9 mouse cellular contexts compared by ENCODE assay signal in the genomic region with DNA sequence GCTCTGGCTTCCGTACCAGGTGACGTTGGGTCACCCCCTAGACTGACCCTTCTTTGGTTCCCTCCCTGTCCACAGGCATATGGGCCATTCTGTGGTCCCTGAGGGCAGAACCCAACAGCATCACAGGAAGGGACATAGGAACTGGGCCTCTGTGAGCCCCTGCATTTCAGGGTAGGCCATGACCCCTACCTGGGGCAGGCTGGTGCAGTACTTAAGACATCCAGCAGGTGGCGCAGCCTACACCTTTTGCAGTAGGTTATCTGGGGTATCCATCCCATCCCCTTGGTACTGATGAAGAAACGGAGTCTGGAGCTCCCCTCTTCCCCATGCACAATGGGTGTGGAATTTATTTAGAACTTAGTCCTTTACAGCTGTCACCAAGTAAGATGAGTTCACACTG. TPM values are rescaled to one million over a fixed set of nuclear protein-coding genes. Genes with fewer than 3 reads are reported as not detected.
DNase-seq lines count a peak whose midpoint lies in the region; TF ChIP-seq lines count a peak whose summit lies in the region.
"Had no signal": no experiment of that assay in that cellular context is flagged by ENCODE, and none has a peak within 500 bp of the region (broad histone marks: within the 10 kb centered on the region; RNA-seq: fewer than 3 reads in every experiment).

No protein-coding gene starts in this region.

- H3K27me3 ChIP-seq in ES-Bruce4 (ENCODE audit: control insufficient read depth, insufficient read depth, low read length, poor library complexity, severe bottlenecking) = no peaks in the 10 kb centered on the region
- H3K27me3 ChIP-seq: limb, embryonic 13.5 days had no signal

- H3K27ac ChIP-seq in ES-Bruce4 (ENCODE audit: insufficient read depth, low read length) = no peak overlapping the region
- H3K27ac ChIP-seq: limb, embryonic 13.5 days had no signal

- no peak for TF ChIP-seq POLR2A in ES-Bruce4 (IDR thresholded peaks at IDR 0.05; ENCODE audit: insufficient read depth, low read length)
- no peak for TF ChIP-seq POLR2A in lung, adult 2 months (IDR thresholded peaks at IDR 0.05; ENCODE audit: borderline replicate concordance, extremely low read depth, low read depth, low read length)

- 55% methylated on average over 4 of the region's 4 CpGs for WGBS in lung, adult 2 months

- H3K4me3 ChIP-seq in ES-Bruce4 (ENCODE audit: low read depth, low read length) = no peak overlapping the region
- no peak overlapping the region for H3K4me3 ChIP-seq in lung, adult 2 months (replicated peaks; ENCODE audit: extremely low read depth, low read depth, low read length)
- H3K4me3 ChIP-seq: erythroblast, embryonic 14.5 days; limb, embryonic 13.5 days had no signal

- H3K9me3 ChIP-seq in ES-Bruce4 (replicated peaks; ENCODE audit: control insufficient read depth, insufficient read depth, low read length, poor library complexity, severe bottlenecking) = no peaks in the 10 kb centered on the region
- H3K9me3 ChIP-seq: limb, embryonic 13.5 days had no signal

- no peaks in the 10 kb centered on the region for H3K36me3 ChIP-seq in ES-Bruce4 (ENCODE audit: control insufficient read depth, insufficient read depth, low read length, poor library complexity, severe bottlenecking)
- H3K36me3 ChIP-seq: limb, embryonic 13.5 days had no signal

- peak; percentile 55 to 63 for DNase-seq in layer of hippocampus, postnatal 10 days (ENCODE audit: low spot score in 2 of 2)
- DNase-seq in layer of hippocampus, postnatal 14 days (ENCODE audit: low spot score in 2 of 2) = no peak
- peak; percentile 32 for DNase-seq in adrenal gland, adult 2 months
- DNase-seq in embryo, embryonic 10 days (ENCODE audit: low spot score) = peak; percentile 59
- peak; percentile 57 for DNase-seq in lung, adult 2 months
- DNase-seq in testis, postnatal 14 days (ENCODE audit: low spot score) = peak; percentile 57

- no peak for TF ChIP-seq EP300 in ES-Bruce4 (IDR thresholded peaks at IDR 0.05; ENCODE audit: insufficient read depth, low read depth, low read length)

- H3K9ac ChIP-seq in ES-Bruce4 (ENCODE audit: low read depth, poor library complexity, severe bottlenecking) = no peak overlapping the region
- H3K9ac ChIP-seq: limb, embryonic 13.5 days had no signal

- TF ChIP-seq CTCF in ES-Bruce4 (IDR thresholded peaks at IDR 0.05; ENCODE audit: low read depth, low read length) = peak; percentile 97
- TF ChIP-seq CTCF in lung, adult 2 months (IDR thresholded peaks at IDR 0.05; ENCODE audit: insufficient read depth, low read length) = peak; percentile 85

- peaks cover 2% of the 10 kb centered on the region for H3K4me1 ChIP-seq in ES-Bruce4 (ENCODE audit: control insufficient read depth, insufficient read depth, low read length)
- H3K4me1 ChIP-seq in lung, adult 2 months (ENCODE audit: control insufficient read depth, insufficient read depth, low read length) = 0 out of 2 replicates have a peak, but pooled peaks cover 2% of the 10 kb centered on the region

RNA-seq across cellular contexts. Expression of a gene that starts 35.0 kb away (rescaled TPM):
- 100 to 1,000 TPM; 155 TPM for total RNA-seq in layer of hippocampus, postnatal 10 days (2021)
- 100 to 1,000 TPM; 212 to 217 TPM for total RNA-seq in layer of hippocampus, postnatal 14 days (2021)
- polyA plus RNA-seq in ES-Bruce4 (2011; ENCODE audit: insufficient read depth, insufficient read length, low read depth, missing spikeins) = 1.4 and 1.8 TPM in 2 replicates
- 1 to 10 TPM; 1.6 to 2.2 TPM for total RNA-seq in adrenal gland, adult 2 months (2021)
- 3.1 TPM in 2 replicates for polyA plus RNA-seq in adrenal gland, adult 2 months (2012; rRNA removed)
- polyA plus RNA-seq in lung, adult 2 months (2012; rRNA removed) = 0.06 and 0.10 TPM in 2 replicates
- polyA plus RNA-seq: erythroblast, embryonic 14.5 days had no signal

RNA-seq across cellular contexts. Expression of a gene that starts 41.8 kb away (rescaled TPM):
- 10 to 100 TPM; 93.9 to 95.2 TPM for total RNA-seq in layer of hippocampus, postnatal 10 days (2021)
- 10 to 100 TPM; 78.1 to 83.0 TPM for total RNA-seq in layer of hippocampus, postnatal 14 days (2021)
- 38.1 and 39.9 TPM in 2 replicates for polyA plus RNA-seq in ES-Bruce4 (2011; ENCODE audit: insufficient read depth, insufficient read length, low read depth, missing spikeins)
- total RNA-seq in adrenal gland, adult 2 months (2021) = 10 to 100 TPM; 32.9 to 44.8 TPM
- 41.2 and 44.0 TPM in 2 replicates for polyA plus RNA-seq in adrenal gland, adult 2 months (2012; rRNA removed)
- polyA plus RNA-seq in lung, adult 2 months (2012; rRNA removed) = 40.8 and 50.9 TPM in 2 replicates
- polyA plus RNA-seq: erythroblast, embryonic 14.5 days had no signal

Comparison
In these comparisons a context has a peak if more than half of its experiments do, and no peak if none do; other contexts are left out.
1. DNase-seq: peak in layer of hippocampus, postnatal 10 days (2 of 2), adrenal gland, adult 2 months (single experiment), embryo, embryonic 10 days (single experiment), lung, adult 2 months (single experiment) and testis, postnatal 14 days (single experiment); none in layer of hippocampus, postnatal 14 days (0 of 2).
2. RNA of a gene that starts 35.0 kb away (total RNA-seq): 212 to 217 TPM in layer of hippocampus, postnatal 14 days and 155 TPM in layer of hippocampus, postnatal 10 days; 1.6 to 2.2 TPM in adrenal gland, adult 2 months; every median in the first group is over 10 times any median in the second.